Mouse (Mus musculus) kidney, postnatal 0 days (tissue): ENCODE measurements at regions not wholly inside any gene's neighbourhood (a gene's known extent, or its start where the extent isn't known, plus 50 kb on each side); places are given as distances from the start of the nearest gene placed in this dataset.

ENCODE experiments used
- ATAC-seq: fragments of 200-750 bp; cut with Nextera tagmentation; replicated peaks from 2 replicates; pipeline ENCODE4 v1.8.0; 2017; ENCODE audit warnings: low read depth, moderate number of reproducible peaks, moderate TSS enrichment, moderate library complexity; ENCODE audit not compliant: low FRiP score
- DNase-seq: peaks from one replicate; pipeline ENCODE4 v3.0.0-alpha.2; 2016; ENCODE audit warnings: low spot score
- H3K27ac ChIP-seq: fragments of 300-500 bp; sonication (generic); 2 replicates; pipeline ENCODE4 v1.5.1; 2014; ENCODE audit warnings: mild to moderate bottlenecking
- H3K27me3 ChIP-seq: fragments of 300-500 bp; sonication (generic); 2 replicates; pipeline ENCODE4 v1.6.1; 2014; ENCODE audit warnings: low read length, mixed read lengths; ENCODE audit not compliant: insufficient read depth
- H3K36me3 ChIP-seq: fragments of 300-500 bp; sonication (generic); 2 replicates; pipeline ENCODE4 v1.6.1; 2014; ENCODE audit warnings: low read length, mixed read lengths; ENCODE audit not compliant: insufficient read depth
- H3K4me1 ChIP-seq: fragments of 300-500 bp; sonication (generic); replicated peaks from 2 replicates; pipeline ENCODE4 v1.6.1; 2014; ENCODE audit warnings: antibody characterized with exemption, low read length, mixed read lengths; ENCODE audit not compliant: insufficient read depth
- H3K4me2 ChIP-seq: fragments of 300-500 bp; sonication (generic); 2 replicates; pipeline ENCODE4 v1.6.1; 2014; ENCODE audit warnings: mild to moderate bottlenecking, low read length, moderate library complexity, mixed read lengths
- H3K4me3 ChIP-seq: fragments of 300-500 bp; sonication (generic); replicated peaks from 2 replicates; pipeline ENCODE4 v1.5.1; 2014; ENCODE audit warnings: low read depth, low read length
- H3K9ac ChIP-seq: fragments of 300-500 bp; sonication (generic); 2 replicates; pipeline ENCODE4 v1.6.1; 2014; ENCODE audit warnings: low read depth, low read length
- H3K9me3 ChIP-seq: fragments of 300-500 bp; sonication (generic); replicated peaks from 2 replicates; pipeline ENCODE4 v1.6.1; 2016; ENCODE audit warnings: low read length, inconsistent platforms, mixed read lengths
- CTCF ChIP-seq: IDR thresholded peaks from 2 replicates; pipeline ENCODE4 v1.5.1; 2016; ENCODE audit warnings: antibody characterized with exemption, low read depth, mild to moderate bottlenecking, moderate library complexity
- WGBS: fragments of 180-500 bp; shearing (Covaris S2); extraction: QIAGEN DNeasy Blood & Tissue Kit; methylation state at CpG from one replicate; pipeline ENCODE4 v1.1.7; 2014; 5-methylcytosine and 5-hydroxymethylcytosine counted together

DNA sequence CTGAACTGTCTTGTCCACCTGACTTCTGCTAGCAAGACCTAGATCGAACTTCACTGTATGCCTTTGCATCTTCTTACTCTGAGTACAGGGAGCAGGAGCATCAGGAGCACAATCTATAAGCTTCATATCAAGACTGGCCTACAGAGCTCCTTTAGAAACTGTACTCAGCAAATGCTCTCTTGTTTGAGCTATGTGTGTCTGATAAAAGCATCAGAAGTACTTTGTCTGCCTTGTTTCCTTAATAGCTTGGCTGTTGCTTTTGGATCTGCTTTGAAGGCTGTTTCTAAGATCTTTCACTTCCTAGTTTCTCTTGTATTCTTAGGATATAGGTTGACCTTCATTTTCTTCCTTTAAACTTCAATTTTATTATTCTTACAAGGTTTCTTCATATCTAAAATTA, 175.3 kb upstream of the Cypt12 start:
- ATAC-seq = no peak

GRCm38 (mm10) chr3:17779152-17779551, 169.1 kb upstream of the Cypt12 start:
- no peak overlapping the region for H3K9ac ChIP-seq
- H3K36me3 ChIP-seq = no peaks in the 10 kb centered on the region
- H3K27ac ChIP-seq = no peak overlapping the region
- H3K4me1 ChIP-seq = no peaks in the 10 kb centered on the region
- H3K27me3 ChIP-seq = no peaks in the 10 kb centered on the region
- H3K9me3 ChIP-seq = no peaks in the 10 kb centered on the region
- 69% methylated on average over 3 of the region's 3 CpGs for WGBS
- no peak for ATAC-seq
- H3K4me3 ChIP-seq = no peak overlapping the region
- DNase-seq = no peak
- TF ChIP-seq CTCF = no peak
- no peak overlapping the region for H3K4me2 ChIP-seq

More for the DNA sequence above, 175.3 kb upstream of the Cypt12 start:
- DNase-seq = no peak
- TF ChIP-seq CTCF = no peak
- Histone ChIP-seq H3K27ac (no peak overlapping the region), H3K36me3 (no peaks in the 10 kb centered on the region), H3K4me3 (no peak overlapping the region), H3K4me2 (no peak overlapping the region), H3K9ac (no peak overlapping the region), H3K27me3 (no peaks in the 10 kb centered on the region), H3K4me1 (no peaks in the 10 kb centered on the region), H3K9me3 (no peaks in the 10 kb centered on the region)
- WGBS = 78% methylated on average over 1 of the region's 1 CpGs

DNA sequence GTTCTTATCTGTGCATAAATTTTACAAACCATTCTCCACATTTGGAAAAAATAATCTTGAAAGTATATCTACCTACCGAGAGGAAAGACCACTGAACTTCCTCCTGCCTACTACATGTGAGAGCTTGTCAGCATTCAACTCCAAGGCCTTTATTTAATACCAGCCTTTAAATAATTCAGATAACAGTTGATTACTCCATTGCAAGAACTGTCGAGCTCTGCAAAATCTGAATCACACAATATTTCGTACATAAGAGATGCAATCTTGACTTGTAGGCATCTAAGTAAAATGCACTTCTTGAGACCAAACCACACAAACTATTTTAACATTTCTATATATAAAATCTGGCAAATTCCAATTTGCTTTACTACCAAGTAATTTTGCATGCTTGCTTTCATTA, 164.1 kb upstream of the Cypt12 start:
- no peaks in the 10 kb centered on the region for H3K36me3 ChIP-seq
- no peaks in the 10 kb centered on the region for H3K9me3 ChIP-seq
- ATAC-seq = no peak
- H3K4me3 ChIP-seq = no peak overlapping the region
- no peak overlapping the region for H3K27ac ChIP-seq
- peaks cover 41% of the 10 kb centered on the region for H3K27me3 ChIP-seq
- no peak overlapping the region for H3K4me2 ChIP-seq
- TF ChIP-seq CTCF = no peak
- WGBS = 69% methylated on average over 3 of the region's 3 CpGs
- H3K4me1 ChIP-seq = no peaks in the 10 kb centered on the region; the same call in 1 of the 2 replicates
- DNase-seq = no peak
- H3K9ac ChIP-seq = no peak overlapping the region

DNA sequence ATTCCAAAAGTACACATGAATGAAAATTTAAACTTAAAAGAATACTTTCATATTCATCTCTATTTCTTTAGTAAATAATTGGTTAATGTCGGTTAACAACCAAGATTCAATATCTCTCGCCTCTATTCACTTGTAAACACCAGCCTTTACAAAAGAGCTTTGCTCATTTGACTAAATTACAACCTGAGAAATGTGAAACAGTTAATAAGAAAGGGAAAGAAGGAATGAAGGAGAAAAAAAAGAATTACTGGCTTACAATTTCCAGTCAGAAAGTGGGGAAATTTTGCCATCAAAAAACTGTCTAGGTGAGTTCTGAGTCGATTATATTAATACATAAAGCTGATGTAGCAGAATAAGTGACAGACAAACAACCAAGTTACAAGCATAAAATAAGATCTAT, 163.6 kb upstream of the Cypt12 start:
- Histone ChIP-seq H3K27me3 (peaks cover 41% of the 10 kb centered on the region), H3K27ac (no peak overlapping the region), H3K9me3 (no peaks in the 10 kb centered on the region), H3K4me3 (no peak overlapping the region), H3K4me1 (no peaks in the 10 kb centered on the region; the same call in 1 of the 2 replicates), H3K36me3 (no peaks in the 10 kb centered on the region), H3K4me2 (no peak overlapping the region), H3K9ac (no peak overlapping the region)
- no peak for TF ChIP-seq CTCF
- ATAC-seq (no peak), DNase-seq (no peak)
- 35% methylated on average over 3 of the region's 3 CpGs for WGBS

DNA sequence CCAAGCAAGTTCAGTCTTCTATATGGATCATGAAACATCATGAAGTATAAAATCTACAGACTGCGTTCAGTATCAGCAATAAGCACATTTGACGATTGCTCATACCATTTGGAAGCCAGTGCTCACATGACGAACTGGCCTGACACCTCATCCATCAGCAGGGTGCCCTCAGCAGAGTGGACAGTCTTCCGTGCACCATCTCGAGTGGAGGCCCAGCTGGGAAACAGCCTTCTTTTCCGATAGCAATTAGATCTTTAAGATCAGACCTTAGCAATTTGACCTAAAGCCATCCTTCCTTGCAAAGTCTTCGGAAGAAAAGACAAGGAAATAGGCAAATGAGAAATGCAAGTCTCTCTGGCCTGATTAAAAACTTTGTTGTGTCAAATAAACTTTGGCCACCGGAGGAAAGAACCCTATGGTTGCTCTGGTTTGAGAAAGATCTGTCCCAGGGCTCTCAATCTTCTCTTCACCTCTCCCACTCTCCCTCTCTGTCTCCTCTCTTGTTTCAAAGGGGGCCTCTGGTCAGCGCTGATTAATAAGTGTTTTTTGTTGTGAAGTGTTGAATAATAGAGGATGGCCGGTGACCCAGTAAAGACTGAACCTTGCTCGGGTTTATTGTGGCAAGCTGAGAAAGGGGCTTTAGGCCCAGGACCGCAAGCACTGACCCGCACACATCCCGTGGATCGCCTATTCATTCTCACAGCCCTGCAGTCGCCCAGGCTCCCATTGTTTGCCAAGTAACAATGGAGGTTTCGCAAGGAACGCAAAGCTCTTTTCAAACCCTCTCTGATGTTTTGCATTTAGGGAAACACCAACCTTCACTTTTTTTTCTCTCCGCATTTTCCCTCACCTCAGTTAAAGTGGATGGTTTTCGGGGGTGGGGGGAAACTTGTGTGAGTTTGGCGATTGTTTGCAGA, 162.8 kb upstream of the Cypt12 start:
- no peaks in the 10 kb centered on the region for H3K36me3 ChIP-seq
- peak overlapping the region; percentile 62 for H3K4me2 ChIP-seq
- 6% methylated on average over 21 of the region's 21 CpGs for WGBS

DNA sequence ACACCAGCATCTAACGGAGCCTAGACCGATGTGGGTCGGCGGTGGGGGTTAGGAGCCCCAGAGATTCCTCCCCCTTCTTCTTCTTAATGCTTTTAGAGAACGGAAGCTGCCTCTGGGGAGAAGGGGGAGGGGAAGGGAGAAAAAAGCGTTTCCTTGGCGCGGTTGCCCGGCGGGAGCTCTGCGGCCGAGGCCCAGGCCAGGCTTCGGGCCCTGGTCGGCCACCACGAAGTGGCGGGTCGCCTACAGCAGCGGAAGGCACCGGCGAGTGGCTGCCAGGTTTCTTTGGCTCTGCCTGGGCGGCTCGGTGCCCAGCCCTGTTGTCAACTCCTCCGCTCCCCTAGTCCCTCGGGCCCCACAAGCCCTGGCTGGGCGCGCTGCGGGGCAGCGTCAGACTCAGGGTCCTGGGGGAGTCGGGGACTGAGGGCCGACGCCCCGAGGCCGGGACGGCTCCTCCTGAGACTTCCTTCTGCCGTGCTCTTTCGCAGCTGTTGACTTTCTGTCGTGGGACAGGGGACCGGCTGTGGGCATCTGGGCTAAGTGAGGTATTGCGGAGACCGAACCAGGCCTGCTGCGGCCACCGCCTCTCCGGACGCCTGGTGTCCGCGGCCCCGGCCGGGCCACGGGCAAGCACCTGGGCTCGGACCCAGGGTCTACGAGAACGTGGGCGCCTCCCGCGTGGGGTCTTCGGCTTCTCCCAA, 162.0 kb upstream of the Cypt12 start:
- Histone ChIP-seq H3K4me1 (no peaks in the 10 kb centered on the region; the same call in 1 of the 2 replicates), H3K36me3 (no peaks in the 10 kb centered on the region), H3K9ac (no peak overlapping the region), H3K27ac (no peak overlapping the region), H3K27me3 (peaks cover 56% of the 10 kb centered on the region), H3K9me3 (no peaks in the 10 kb centered on the region), H3K4me3 (peak overlapping the region; percentile 30), H3K4me2 (peak overlapping the region; percentile 62)
- peak; percentile 33; the same call in 1 of the 2 replicates for ATAC-seq
- WGBS = under 1% methylated on average over 54 of the region's 56 CpGs
- no peak for TF ChIP-seq CTCF
- DNase-seq = no peak

More for the DNA sequence above, 162.8 kb upstream of the Cypt12 start:
- no peak overlapping the region for H3K9ac ChIP-seq
- peaks cover 47% of the 10 kb centered on the region for H3K27me3 ChIP-seq
- no peaks in the 10 kb centered on the region; the same call in 1 of the 2 replicates for H3K4me1 ChIP-seq
- DNase-seq = no peak
- TF ChIP-seq CTCF = no peak
- no peak overlapping the region for H3K27ac ChIP-seq
- no peaks in the 10 kb centered on the region for H3K9me3 ChIP-seq
- H3K4me3 ChIP-seq = peak overlapping the region; percentile 30
- ATAC-seq = no peak
